Mouse (Mus musculus) regulatory T cell (primary cell): ENCODE measurements around the gene Tmco5b.

ENCODE experiments used
- in situ Hi-C: fragments of 300-600 bp; cut with MboI, MseI; formaldehyde crosslinking; loops from one replicate; pipeline ENCODE4 v1.15.1; 2025; ENCODE audit warnings: high pct_unique_total_duplicates

Gene Tmco5b

GRCm38 (mm10) chr2:113285432-113285831 is at the start of gene Tmco5b:
Gene Tmco5b, plus strand, starts transcription at chr2:113285732.
- in situ Hi-C loops: no loop called here

- in situ Hi-C loops: no loop called here
Observed at GRCm38 (mm10) chr2:113236993-113237392, 48.5 kb upstream of the Tmco5b start.

GRCm38 (mm10) chr2:113238871-113239270 is 46.7 kb upstream of the Tmco5b start:
- in situ Hi-C loops: no loop called here

- in situ Hi-C loops: loop anchor here (10.0 kb wide), 1 partner anchor 498 kb away; no protein-coding TSS in a partner anchor
Observed at GRCm38 (mm10) chr2:113302349-113303239, 17.1 kb downstream of the Tmco5b start.

GRCm38 (mm10) chr2:113303240-113303538 is 17.7 kb downstream of the Tmco5b start:
- in situ Hi-C loops: loop anchor here (10.0 kb wide), 1 partner anchor 498 kb away; no protein-coding TSS in a partner anchor

GRCm38 (mm10) chr2:113305339-113305738 is 19.8 kb downstream of the Tmco5b start:
- in situ Hi-C loops: loop anchor here (10.0 kb wide), 1 partner anchor 501 kb away; no protein-coding TSS in a partner anchor

GRCm38 (mm10) chr2:113311211-113311610 is 25.7 kb downstream of the Tmco5b start:
- in situ Hi-C loops: no loop called here

- in situ Hi-C loops: loop anchor here (10.0 kb wide), 1 partner anchor 122 kb away; no protein-coding TSS in a partner anchor
Observed at GRCm38 (mm10) chr2:113323016-113323415, 37.5 kb downstream of the Tmco5b start.

GRCm38 (mm10) chr2:113333799-113334541 is 48.4 kb downstream of the Tmco5b start:
- in situ Hi-C loops: no loop called here

- in situ Hi-C loops: no loop called here
Observed at GRCm38 (mm10) chr2:113335561-113336294, 50.2 kb downstream of the Tmco5b start.

GRCm38 (mm10) chr2:113344536-113344935 is 59.0 kb downstream of the Tmco5b start:
- in situ Hi-C loops: no loop called here
